In genomic region chr2:130558015-130558414, GRCm38 (mm10) we compare ENCODE assay signal across 1 mouse cellular context.
TF ChIP-seq lines count a peak whose summit lies in the region.

No protein-coding gene starts in this region.

TF ChIP-seq in MEL, 35 proteins besides CTCF, POLR2A, EP300 and RAD21 (continued from another document):
- no peak for TF ChIP-seq JUND (IDR thresholded peaks at IDR 0.05; ENCODE audit: low read depth, low read length)
- TF ChIP-seq HCFC1 (IDR thresholded peaks at IDR 0.05; ENCODE audit: low read depth, low read length) = no peak
- no peak for TF ChIP-seq USF2 (IDR thresholded peaks at IDR 0.05; ENCODE audit: borderline replicate concordance in 1 of 2, insufficient read depth in 1 of 2, low read depth in 1 of 2, low read length in 2 of 2)
- TF ChIP-seq ZMIZ1 (IDR thresholded peaks at IDR 0.05; ENCODE audit: low read depth, low read length) = no peak
- no peak for TF ChIP-seq ETS1 (IDR thresholded peaks at IDR 0.05; ENCODE audit: low read depth, low read length)
- TF ChIP-seq TBP (IDR thresholded peaks at IDR 0.05; ENCODE audit: low read depth, low read length) = no peak
- no peak for TF ChIP-seq UBTF (IDR thresholded peaks at IDR 0.05; ENCODE audit: borderline replicate concordance, insufficient read depth, low read depth, low read length)
- TF ChIP-seq ZNF384 (IDR thresholded peaks at IDR 0.05; ENCODE audit: low read depth, low read length) = peak; percentile 59
- TF ChIP-seq MXI1 (IDR thresholded peaks at IDR 0.05; ENCODE audit: low read depth, low read length) = no peak
- TF ChIP-seq MAZ (IDR thresholded peaks at IDR 0.05; ENCODE audit: low read depth, low read length) = no peak
- TF ChIP-seq TCF12 (IDR thresholded peaks at IDR 0.05; ENCODE audit: low read depth, low read length) = no peak
- no peak for TF ChIP-seq NRF1 (IDR thresholded peaks at IDR 0.05; ENCODE audit: insufficient read depth, low read depth, low read length, poor library complexity, severe bottlenecking)
- TF ChIP-seq POLR2AphosphoS2 (IDR thresholded peaks at IDR 0.05; ENCODE audit: low read length) = no peak
- TF ChIP-seq NELFE (IDR thresholded peaks at IDR 0.05; ENCODE audit: low read depth, low read length) = no peak
- TF ChIP-seq BHLHE40 (IDR thresholded peaks at IDR 0.05; ENCODE audit: borderline replicate concordance, low read depth, low read length) = no peak
- TF ChIP-seq SIN3A (IDR thresholded peaks at IDR 0.05; ENCODE audit: low read length) = no peak
- TF ChIP-seq ZKSCAN1 (IDR thresholded peaks at IDR 0.05; ENCODE audit: low read depth, low read length) = no peak
- TF ChIP-seq MAX (IDR thresholded peaks at IDR 0.05; ENCODE audit: low read length) = no peak
TF ChIP-seq in MEL: peak in this region for 4.
